Comparison of ENCODE assay signal across 17 mouse cellular contexts in genomic region chr7:19531077-19531476, GRCm38 (mm10). TPM values are rescaled to one million over a fixed set of nuclear protein-coding genes. Genes with fewer than 3 reads are reported as not detected.
DNase-seq lines count a peak whose midpoint lies in the region; ATAC-seq and TF ChIP-seq lines count a peak whose summit lies in the region.
"Had no signal": no experiment of that assay in that cellular context is flagged by ENCODE, and none has a peak within 500 bp of the region (broad histone marks: within the 10 kb centered on the region; RNA-seq: fewer than 3 reads in every experiment).

No protein-coding gene starts in this region.

- TF ChIP-seq RAD21 in CH12.LX (IDR thresholded peaks at IDR 0.05; ENCODE audit: low read depth, low read length) = no peak

- ATAC-seq in intestine, postnatal 0 days = peak; percentile 46; the same call in 1 of the 2 replicates
- ATAC-seq: CD4-positive, CD25-positive, alpha-beta regulatory T cell, adult 4 months had no signal

- dilution Hi-C loops in CH12.LX (cut with MboI; ENCODE audit: extremely low pct_ligation_motif_present, extremely low pct_unique_long_range_greater_than_20kb, low sequenced_read_pairs) = no loop called here

- no peaks in the 10 kb centered on the region for H3K27me3 ChIP-seq in CH12.LX (replicated peaks)
- no peaks in the 10 kb centered on the region for H3K27me3 ChIP-seq in intestine, postnatal 0 days (replicated peaks; ENCODE audit: control insufficient read depth, insufficient read depth, low read length)
- H3K27me3 ChIP-seq: hindbrain, embryonic 15.5 days had no signal

- H3K4me2 ChIP-seq in CH12.LX (ENCODE audit: insufficient read depth, low read depth, poor library complexity, severe bottlenecking) = no peak overlapping the region
- no peak overlapping the region for H3K4me2 ChIP-seq in intestine, postnatal 0 days (replicated peaks; ENCODE audit: low read depth)
- H3K4me2 ChIP-seq: hindbrain, embryonic 15.5 days; limb, embryonic 15.5 days had no signal

- peaks cover under 1 to 32% of the 10 kb centered on the region in 2 experiments for H3K4me1 ChIP-seq in CH12.LX (ENCODE audit: control insufficient read depth in 1 of 2, insufficient read depth in 2 of 2)
- H3K4me1 ChIP-seq in intestine, postnatal 0 days (replicated peaks; ENCODE audit: control insufficient read depth, insufficient read depth, low read length) = no peaks in the 10 kb centered on the region
- H3K4me1 ChIP-seq: hindbrain, embryonic 15.5 days; limb, embryonic 15.5 days had no signal

- H3K4me3 ChIP-seq in CH12.LX (replicated peaks in 1 of 3; ENCODE audit: low read depth in 2 of 3, low read length in 2 of 3, poor library complexity in 1 of 3) = no peak overlapping the region
- no peak overlapping the region for H3K4me3 ChIP-seq in intestine, postnatal 0 days (ENCODE audit: low read depth, low read length)
- H3K4me3 ChIP-seq: hindbrain, embryonic 15.5 days; limb, embryonic 15.5 days; megakaryocyte, embryonic 14.5 days had no signal

- no peaks in the 10 kb centered on the region for H3K9me3 ChIP-seq in CH12.LX (replicated peaks; ENCODE audit: low read length)
- no peaks in the 10 kb centered on the region for H3K9me3 ChIP-seq in intestine, postnatal 0 days (ENCODE audit: control insufficient read depth)
- H3K9me3 ChIP-seq: hindbrain, embryonic 15.5 days; limb, embryonic 15.5 days; megakaryocyte, embryonic 14.5 days had no signal

- H3K9ac ChIP-seq in CH12.LX (ENCODE audit: insufficient read depth, low read depth) = no peak overlapping the region
- no peak overlapping the region for H3K9ac ChIP-seq in intestine, postnatal 0 days (ENCODE audit: low read depth, low read length)
- H3K9ac ChIP-seq: hindbrain, embryonic 15.5 days had no signal

- peak in 1 of 2 experiments; percentile 11; a peak in 1 of 4 replicates for TF ChIP-seq CTCF in CH12.LX (conservative IDR thresholded peaks at IDR 0.05 in 1 of 2, IDR thresholded peaks at IDR 0.05 in 1 of 2; ENCODE audit: low read depth in 2 of 2, low read length in 2 of 2)
- peak; percentile 70 for TF ChIP-seq CTCF in intestine, postnatal 0 days (IDR thresholded peaks at IDR 0.05; ENCODE audit: low read depth)

- no peaks in the 10 kb centered on the region for H3K79me2 ChIP-seq in CH12.LX (replicated peaks; ENCODE audit: control insufficient read depth, extremely low read depth, insufficient read depth, poor library complexity, severe bottlenecking)

- DNase-seq in kidney, postnatal 14 days = peak; percentile 24
- no peak for DNase-seq in kidney, postnatal 25 days
- DNase-seq in CH12.LX (ENCODE audit: extremely low read depth) = peak; percentile 43
- peak; percentile 52 for DNase-seq in MN1 (ENCODE audit: low spot score)
- no peak for DNase-seq in frontal cortex, postnatal 25 days (ENCODE audit: low spot score in 2 of 2)
- no peak for DNase-seq in adrenal gland, postnatal 25 days
- no peak for DNase-seq in yolk sac, embryonic 10.5 days (ENCODE audit: low spot score)
- DNase-seq: adrenal gland, adult 2 months; cerebellum, adult 9-10 months; heart, adult 11 months; thymus, adult 18-20 months had no signal

- no peak for TF ChIP-seq EP300 in CH12.LX (IDR thresholded peaks at IDR 0.05; ENCODE audit: low read length)

- WGBS in intestine, postnatal 0 days = 56% methylated on average over 10 of the region's 10 CpGs

- in situ Hi-C loops in CH12.LX (cut with MboI; ENCODE audit: low pct_ligation_motif_present, low pct_unique_long_range_greater_than_20kb, low sequenced_read_pairs) = no loop called here

- H3K36me3 ChIP-seq in CH12.LX (replicated peaks in 1 of 2; ENCODE audit: control insufficient read depth in 1 of 2, insufficient read depth in 1 of 2, low read length in 1 of 2) = peaks cover 61 to 82% of the 10 kb centered on the region in 2 experiments
- H3K36me3 ChIP-seq in intestine, postnatal 0 days (ENCODE audit: control insufficient read depth, insufficient read depth) = peaks cover 70% of the 10 kb centered on the region

- no peak overlapping the region for H3K27ac ChIP-seq in CH12.LX (ENCODE audit: insufficient read depth, low read depth)
- H3K27ac ChIP-seq in intestine, postnatal 0 days (ENCODE audit: low read depth, low read length) = no peak overlapping the region
- H3K27ac ChIP-seq: hindbrain, embryonic 15.5 days; limb, embryonic 15.5 days had no signal

- TF ChIP-seq POLR2A in CH12.LX (IDR thresholded peaks at IDR 0.05; ENCODE audit: low read depth, low read length) = no peak

TF ChIP-seq in CH12.LX, 34 proteins besides CTCF, POLR2A, EP300 and RAD21:
- no peak for TF ChIP-seq CHD1 (IDR thresholded peaks at IDR 0.05; ENCODE audit: low read depth, low read length)
- TF ChIP-seq MYC (IDR thresholded peaks at IDR 0.05; ENCODE audit: low read depth, low read length) = no peak
- TF ChIP-seq ELF1 (IDR thresholded peaks at IDR 0.05; ENCODE audit: low read depth, low read length) = no peak
- no peak for TF ChIP-seq IRF4 (IDR thresholded peaks at IDR 0.05; ENCODE audit: low read depth, low read length)
- no peak for TF ChIP-seq BHLHE40 (IDR thresholded peaks at IDR 0.05; ENCODE audit: low read depth, low read length)
- TF ChIP-seq NRF1 (IDR thresholded peaks at IDR 0.05; ENCODE audit: low read depth, low read length) = no peak
- TF ChIP-seq E2F4 (IDR thresholded peaks at IDR 0.05; ENCODE audit: insufficient replicate concordance, low read depth, low read length) = no peak
- no peak for TF ChIP-seq ZNF384 (IDR thresholded peaks at IDR 0.05; ENCODE audit: low read depth, low read length)
- TF ChIP-seq POLR2AphosphoS2 (IDR thresholded peaks at IDR 0.05; ENCODE audit: low read depth, low read length) = no peak
- TF ChIP-seq ZMIZ1 (IDR thresholded peaks at IDR 0.05; ENCODE audit: low read depth, low read length) = no peak
- TF ChIP-seq SMC3 (IDR thresholded peaks at IDR 0.05; ENCODE audit: low read depth, low read length) = no peak
- no peak for TF ChIP-seq MAFK (IDR thresholded peaks at IDR 0.05; ENCODE audit: insufficient replicate concordance, low read length)
- no peak for TF ChIP-seq MEF2A (IDR thresholded peaks at IDR 0.05; ENCODE audit: borderline replicate concordance, low read depth, low read length)

RNA-seq across cellular contexts. Expression of gene Nkpd1, which starts 13.4 kb away (rescaled TPM):
- 0.92 and 1.9 TPM in 2 replicates for total RNA-seq in CH12.LX (2012; rRNA removed)
- 0.59 and 1.1 TPM in 2 replicates for total RNA-seq in CH12.LX (2014; rRNA removed)
- 2.1 and 2.3 TPM in 2 replicates for polyA plus RNA-seq in CH12.LX (2012; ENCODE audit: insufficient read length, low read depth)
- polyA plus RNA-seq in intestine, postnatal 0 days (2015; fragmentation: Nextera tagmentation; extraction: Ambion mirVana) = not detected in 2 replicates
- total RNA-seq in adrenal gland, postnatal 25 days (2021) = not detected in 2 replicates
- polyA plus RNA-seq: CD4-positive, CD25-positive, alpha-beta regulatory T cell, adult 4 months; heart, postnatal 0 days had no signal

RNA-seq across cellular contexts. Expression of gene Trappc6a, which starts 22.9 kb away (rescaled TPM):
- total RNA-seq in CH12.LX (2012; rRNA removed) = 114 and 201 TPM in 2 replicates
- total RNA-seq in CH12.LX (2014; rRNA removed) = 72.2 and 77.8 TPM in 2 replicates
- 37.2 and 41.1 TPM in 2 replicates for polyA plus RNA-seq in CH12.LX (2012; ENCODE audit: insufficient read length, low read depth)
- polyA plus RNA-seq in intestine, postnatal 0 days (2015; fragmentation: Nextera tagmentation; extraction: Ambion mirVana) = 108 and 118 TPM in 2 replicates
- total RNA-seq in adrenal gland, postnatal 25 days (2021) = 76.5 and 92.1 TPM in 2 replicates

RNA-seq across cellular contexts. Expression of gene Bloc1s3, which starts 22.9 kb away (rescaled TPM):
- total RNA-seq in CH12.LX (2012; rRNA removed) = 5.1 and 6.7 TPM in 2 replicates
- total RNA-seq in CH12.LX (2014; rRNA removed) = 6.9 and 8.0 TPM in 2 replicates
- 3.8 and 4.9 TPM in 2 replicates for polyA plus RNA-seq in CH12.LX (2012; ENCODE audit: insufficient read length, low read depth)
- polyA plus RNA-seq in intestine, postnatal 0 days (2015; fragmentation: Nextera tagmentation; extraction: Ambion mirVana) = 3.4 TPM in 2 replicates
- 13.0 and 15.9 TPM in 2 replicates for total RNA-seq in adrenal gland, postnatal 25 days (2021)

RNA-seq across cellular contexts. Expression of gene Ppp1r37, which starts 31.8 kb away (rescaled TPM):
- total RNA-seq in CH12.LX (2012; rRNA removed) (13.8 and 14.2 TPM in 2 replicates), CH12.LX (2014; rRNA removed) (7.3 and 7.7 TPM in 2 replicates)
- polyA plus RNA-seq in CH12.LX (2012; ENCODE audit: insufficient read length, low read depth) = 15.7 and 16.5 TPM in 2 replicates
- polyA plus RNA-seq in intestine, postnatal 0 days (2015; fragmentation: Nextera tagmentation; extraction: Ambion mirVana) = 13.9 and 15.0 TPM in 2 replicates
- 74.4 and 81.6 TPM in 2 replicates for total RNA-seq in adrenal gland, postnatal 25 days (2021)

RNA-seq across cellular contexts. Expression of gene Zfp296, which starts 46.0 kb away (rescaled TPM):
- total RNA-seq in CH12.LX (2012; rRNA removed) (26.5 and 30.0 TPM in 2 replicates), CH12.LX (2014; rRNA removed) (8.6 and 10.7 TPM in 2 replicates)
- 37.6 and 44.0 TPM in 2 replicates for polyA plus RNA-seq in CH12.LX (2012; ENCODE audit: insufficient read length, low read depth)
- polyA plus RNA-seq in intestine, postnatal 0 days (2015; fragmentation: Nextera tagmentation; extraction: Ambion mirVana) = 0.14 TPM in 1 of 2 replicates, not detected in the other
- total RNA-seq in adrenal gland, postnatal 25 days (2021) = 0.62 and 0.73 TPM in 2 replicates

Comparison
In these comparisons a context has a peak if more than half of its experiments do, and no peak if none do; other contexts are left out.
1. DNase-seq: peak in kidney, postnatal 14 days (single experiment), CH12.LX (single experiment) and MN1 (single experiment); none in kidney, postnatal 25 days (0 of 2), frontal cortex, postnatal 25 days (0 of 2), adrenal gland, postnatal 25 days (single experiment) and yolk sac, embryonic 10.5 days (single experiment).